Mouse (Mus musculus): ENCODE results near the gene Wdr46. TPM values are rescaled to one million over a fixed set of nuclear protein-coding genes. Genes with fewer than 3 reads are reported as not detected.

The Wdr46 gene
- polyA plus RNA-seq, 1 experiment from 2014 or later, result 29.4 TPM

Other genes with a start within 250 kb of the Wdr46 start
- gene March2, start 222.0 kb upstream of the Wdr46 start, polyA plus RNA-seq (2015; fragmentation: Nextera tagmentation; extraction: Ambion mirVana), result 73.0 and 77.8 TPM in 2 replicates
- 411 and 469 TPM in 2 replicates for gene Rab11b, start 180.1 kb upstream of the Wdr46 start, polyA plus RNA-seq (2015; fragmentation: Nextera tagmentation; extraction: Ambion mirVana)
- 15.5 and 16.2 TPM in 2 replicates for gene Angptl4, start 158.8 kb upstream of the Wdr46 start, polyA plus RNA-seq (2015; fragmentation: Nextera tagmentation; extraction: Ambion mirVana)
- gene Kank3, start 130.1 kb upstream of the Wdr46 start, polyA plus RNA-seq (2015; fragmentation: Nextera tagmentation; extraction: Ambion mirVana), result 40.5 and 45.4 TPM in 2 replicates
- 480 and 560 TPM in 2 replicates for gene Rps28, start 116.1 kb upstream of the Wdr46 start, polyA plus RNA-seq (2015; fragmentation: Nextera tagmentation; extraction: Ambion mirVana)
- 386 and 402 TPM in 2 replicates for gene Ndufa7, start 116.1 kb upstream of the Wdr46 start, polyA plus RNA-seq (2015; fragmentation: Nextera tagmentation; extraction: Ambion mirVana)
- 55.5 and 62.0 TPM in 2 replicates for gene Cd320, start 97.6 kb upstream of the Wdr46 start, polyA plus RNA-seq (2015; fragmentation: Nextera tagmentation; extraction: Ambion mirVana)
- gene Gm7029, start 66.8 kb upstream of the Wdr46 start, polyA plus RNA-seq (2015; fragmentation: Nextera tagmentation; extraction: Ambion mirVana), result not detected in 2 replicates
- gene Kifc1, start 50.0 kb upstream of the Wdr46 start, polyA plus RNA-seq (2015; fragmentation: Nextera tagmentation; extraction: Ambion mirVana), result 3.7 and 4.6 TPM in 2 replicates
- gene Platr17, start 35.5 kb upstream of the Wdr46 start, polyA plus RNA-seq (2015; fragmentation: Nextera tagmentation; extraction: Ambion mirVana), result 0.32 and 0.54 TPM in 2 replicates
- 61.5 and 63.1 TPM in 2 replicates for gene Daxx, start 31.2 kb upstream of the Wdr46 start, polyA plus RNA-seq (2015; fragmentation: Nextera tagmentation; extraction: Ambion mirVana)
- gene Tapbp, start 24.8 kb upstream of the Wdr46 start, polyA plus RNA-seq (2015; fragmentation: Nextera tagmentation; extraction: Ambion mirVana), result 13.7 and 15.4 TPM in 2 replicates
- gene Zbtb22, start 24.8 kb upstream of the Wdr46 start, polyA plus RNA-seq (2015; fragmentation: Nextera tagmentation; extraction: Ambion mirVana), result 17.1 and 17.2 TPM in 2 replicates
- gene Rgl2, start 11.1 kb upstream of the Wdr46 start, polyA plus RNA-seq (2015; fragmentation: Nextera tagmentation; extraction: Ambion mirVana), result 40.8 and 52.3 TPM in 2 replicates
- 182 and 196 TPM in 2 replicates for gene Pfdn6, start 317 bp upstream of the Wdr46 start, polyA plus RNA-seq (2015; fragmentation: Nextera tagmentation; extraction: Ambion mirVana)
- 10.0 and 13.2 TPM in 2 replicates for gene B3galt4, start 10.8 kb downstream of the Wdr46 start, polyA plus RNA-seq (2015; fragmentation: Nextera tagmentation; extraction: Ambion mirVana)
- gene Vps52, start 15.2 kb downstream of the Wdr46 start, polyA plus RNA-seq (2015; fragmentation: Nextera tagmentation; extraction: Ambion mirVana), result 79.5 and 81.0 TPM in 2 replicates
- gene Rps18, start 15.3 kb downstream of the Wdr46 start, polyA plus RNA-seq (2015; fragmentation: Nextera tagmentation; extraction: Ambion mirVana), result 811 and 837 TPM in 2 replicates
- gene H2-K1, start 59.7 kb downstream of the Wdr46 start, polyA plus RNA-seq (2015; fragmentation: Nextera tagmentation; extraction: Ambion mirVana), result 9.4 and 9.9 TPM in 2 replicates
- 16.0 and 20.4 TPM in 2 replicates for gene Ring1, start 84.0 kb downstream of the Wdr46 start, polyA plus RNA-seq (2015; fragmentation: Nextera tagmentation; extraction: Ambion mirVana)
- gene H2-Ke6, start 87.4 kb downstream of the Wdr46 start, polyA plus RNA-seq (2015; fragmentation: Nextera tagmentation; extraction: Ambion mirVana), result 63.9 and 65.4 TPM in 2 replicates
- gene Slc39a7, start 91.0 kb downstream of the Wdr46 start, polyA plus RNA-seq (2015; fragmentation: Nextera tagmentation; extraction: Ambion mirVana), result 148 and 157 TPM in 2 replicates
- gene Rxrb, start 91.2 kb downstream of the Wdr46 start, polyA plus RNA-seq (2015; fragmentation: Nextera tagmentation; extraction: Ambion mirVana), result 55.6 and 60.2 TPM in 2 replicates
- 2.3 and 4.0 TPM in 2 replicates for gene Col11a2, start 98.8 kb downstream of the Wdr46 start, polyA plus RNA-seq (2015; fragmentation: Nextera tagmentation; extraction: Ambion mirVana)
- gene H2-Oa, start 151.7 kb downstream of the Wdr46 start, polyA plus RNA-seq (2015; fragmentation: Nextera tagmentation; extraction: Ambion mirVana), result 0.22 and 0.28 TPM in 2 replicates
- gene H2-DMa, start 178.9 kb downstream of the Wdr46 start, polyA plus RNA-seq (2015; fragmentation: Nextera tagmentation; extraction: Ambion mirVana), result 12.1 and 15.8 TPM in 2 replicates
- 130 and 132 TPM in 2 replicates for gene Brd2, start 182.0 kb downstream of the Wdr46 start, polyA plus RNA-seq (2015; fragmentation: Nextera tagmentation; extraction: Ambion mirVana)
- gene H2-DMb2, start 202.6 kb downstream of the Wdr46 start, polyA plus RNA-seq (2015; fragmentation: Nextera tagmentation; extraction: Ambion mirVana), result 0.43 and 0.90 TPM in 2 replicates
- 0.66 and 0.98 TPM in 2 replicates for gene H2-DMb1, start 212.4 kb downstream of the Wdr46 start, polyA plus RNA-seq (2015; fragmentation: Nextera tagmentation; extraction: Ambion mirVana)
- gene Tap1, start 246.9 kb downstream of the Wdr46 start, polyA plus RNA-seq (2015; fragmentation: Nextera tagmentation; extraction: Ambion mirVana), result 1.9 and 2.6 TPM in 2 replicates
- gene Psmb9, start 247.1 kb downstream of the Wdr46 start, polyA plus RNA-seq (2015; fragmentation: Nextera tagmentation; extraction: Ambion mirVana), result 0.43 and 1.5 TPM in 2 replicates

All from forebrain, embryonic 16.5 days (tissue).